Mouse (Mus musculus) forebrain, embryonic 10.5 days (tissue): ENCODE measurements around the gene Reck. TPM values are rescaled to one million over a fixed set of nuclear protein-coding genes. Genes with fewer than 3 reads are reported as not detected.

ENCODE experiments used
- DNase-seq: peaks from one replicate; pipeline ENCODE4 v3.0.0-alpha.2; 2017; ENCODE audit warnings: low spot score; ENCODE audit errors: extremely low spot score
- H3K27ac ChIP-seq: fragments of 300-500 bp; sonication (generic); 2 replicates; pipeline ENCODE4 v1.5.1; 2016; ENCODE audit warnings: mild to moderate bottlenecking
- H3K27me3 ChIP-seq: fragments of 300-500 bp; sonication (generic); 2 replicates; pipeline ENCODE4 v1.6.1; 2016; ENCODE audit warnings: mild to moderate bottlenecking; ENCODE audit not compliant: poor library complexity, severe bottlenecking
- H3K36me3 ChIP-seq: fragments of 300-500 bp; sonication (generic); replicated peaks from 2 replicates; pipeline ENCODE4 v1.6.1; 2016; ENCODE audit warnings: mild to moderate bottlenecking, moderate library complexity
- H3K4me1 ChIP-seq: fragments of 300-500 bp; sonication (generic); 2 replicates; pipeline ENCODE4 v1.6.1; 2016
- H3K4me3 ChIP-seq: fragments of 300-500 bp; sonication (generic); 2 replicates; pipeline ENCODE4 v1.5.1; 2016; ENCODE audit warnings: mild to moderate bottlenecking, moderate library complexity
- H3K9me3 ChIP-seq: fragments of 300-500 bp; sonication (generic); 2 replicates; pipeline ENCODE4 v1.6.1; 2016; ENCODE audit warnings: mild to moderate bottlenecking, moderate library complexity
- WGBS: fragments of 180-500 bp; shearing (Covaris S2); methylation state at CpG from one replicate; pipeline ENCODE4 v1.1.7; 2016; 5-methylcytosine and 5-hydroxymethylcytosine counted together
- polyA plus RNA-seq: library from polyadenylated mRNA; unstranded; fragments of >200 nt; fragmentation: Nextera tagmentation; extraction: Ambion mirVana; gene quantifications from 2 replicates; pipeline ENCODE4 v1.2.1, GENCODE M21; 2016

The Reck gene
- polyA plus RNA-seq, 1 experiment from 2014 or later = 11.2 TPM

DNA sequence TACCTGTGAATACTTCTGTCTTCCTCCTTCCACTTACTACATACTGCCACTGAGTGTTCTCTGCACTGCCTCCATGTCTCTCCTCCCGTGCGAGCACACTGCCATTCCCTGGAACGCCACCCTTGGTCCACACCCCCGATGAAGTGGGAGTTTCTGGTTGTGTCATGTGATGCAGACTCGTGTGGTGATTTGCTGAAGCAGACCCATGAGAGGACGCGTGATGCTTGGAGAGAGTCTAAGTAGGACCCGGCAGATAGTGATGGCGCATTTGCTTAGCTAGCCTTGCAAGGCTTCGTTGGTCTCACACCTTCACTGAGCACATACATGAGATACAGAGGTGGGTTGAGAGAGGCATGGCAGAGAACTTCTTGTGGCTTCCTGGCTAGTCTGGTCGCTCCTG, 117.7 kb downstream of the Reck start:
- peak; percentile 11 for DNase-seq
- WGBS = 93% methylated on average over 11 of the region's 11 CpGs
- 0 out of 2 replicates have a peak, but pooled peaks cover 3% of the 10 kb centered on the region for H3K4me1 ChIP-seq
- H3K9me3 ChIP-seq = no peaks in the 10 kb centered on the region
- no peaks in the 10 kb centered on the region for H3K27me3 ChIP-seq
- H3K36me3 ChIP-seq = no peaks in the 10 kb centered on the region
- H3K27ac ChIP-seq = no peak overlapping the region
- H3K4me3 ChIP-seq = no peak overlapping the region

DNA sequence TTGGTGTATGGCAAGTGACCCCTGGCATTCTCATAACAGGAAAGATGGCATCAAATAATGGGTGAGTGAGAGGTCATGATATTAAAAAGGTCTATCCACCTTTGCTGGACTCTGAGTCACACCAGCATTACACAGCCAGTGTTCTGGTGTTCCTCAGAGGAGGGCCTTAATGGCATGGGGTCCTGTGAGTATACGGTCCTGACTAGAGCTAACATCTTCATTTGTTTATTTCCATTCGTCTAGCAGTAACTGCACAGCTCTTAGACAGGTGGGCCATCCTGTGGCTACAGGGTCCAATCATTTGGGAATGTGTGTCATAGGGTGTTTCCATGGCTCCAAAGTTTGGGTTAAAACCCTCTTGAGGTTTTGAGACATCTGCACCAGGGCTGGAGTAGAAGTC, 119.0 kb downstream of the Reck start:
- DNase-seq = no peak
- Histone ChIP-seq H3K4me3 (no peak overlapping the region), H3K27me3 (no peaks in the 10 kb centered on the region), H3K36me3 (no peaks in the 10 kb centered on the region), H3K27ac (no peak overlapping the region), H3K4me1 (no peaks in the 10 kb centered on the region), H3K9me3 (peaks cover 4% of the 10 kb centered on the region; the same call in 1 of the 2 replicates)
- WGBS = 91% methylated on average over 2 of the region's 2 CpGs

Other genes starting within 250 kb of the Reck start
- gene Npr2, start 243.6 kb upstream of the Reck start, polyA plus RNA-seq = 5.4 and 6.2 TPM in 2 replicates
- 1.9 and 2.9 TPM in 2 replicates for gene Spag8, start 221.9 kb upstream of the Reck start, polyA plus RNA-seq
- 66.0 and 69.7 TPM in 2 replicates for gene Hint2, start 219.1 kb upstream of the Reck start, polyA plus RNA-seq
- 4.2 and 4.3 TPM in 2 replicates for gene Tmem8b, start 206.6 kb upstream of the Reck start, polyA plus RNA-seq
- 1.6 and 1.7 TPM in 2 replicates for gene Fam221b, start 206.4 kb upstream of the Reck start, polyA plus RNA-seq
- gene Olfr70, start 174.7 kb upstream of the Reck start, polyA plus RNA-seq = not detected in 2 replicates
- gene Olfr71, start 165.3 kb upstream of the Reck start, polyA plus RNA-seq = not detected in 2 replicates
- gene Hrct1, start 148.3 kb upstream of the Reck start, polyA plus RNA-seq = 0.16 and 0.31 TPM in 2 replicates
- gene Spaar, start 145.5 kb upstream of the Reck start, polyA plus RNA-seq = 0.07 TPM in 1 of 2 replicates, not detected in the other
- not detected in 2 replicates for gene Olfr159, start 104.5 kb upstream of the Reck start, polyA plus RNA-seq
- gene Olfr156, start 51.6 kb upstream of the Reck start, polyA plus RNA-seq = not detected in 2 replicates
- not detected in 2 replicates for gene Olfr157, start 35.3 kb upstream of the Reck start, polyA plus RNA-seq
- not detected in 2 replicates for gene Olfr155, start 24.0 kb upstream of the Reck start, polyA plus RNA-seq
- gene Glipr2, start 81.9 kb downstream of the Reck start, polyA plus RNA-seq = 52.7 and 52.8 TPM in 2 replicates
- not detected in 2 replicates for gene Ccin, start 108.0 kb downstream of the Reck start, polyA plus RNA-seq
- gene Clta, start 128.9 kb downstream of the Reck start, polyA plus RNA-seq = 176 and 179 TPM in 2 replicates
- 18.0 and 19.2 TPM in 2 replicates for gene Gne, start 208.6 kb downstream of the Reck start, polyA plus RNA-seq